Mouse (Mus musculus) CD4-positive, CD25-positive, alpha-beta regulatory T cell, adult 2 months (primary cell): Measurements from ENCODE around the gene Bhlha15.

Experiments
- DNase-seq: peaks from one replicate; pipeline ENCODE4 v3.0.0-alpha.2; 2012; ENCODE audit warnings: low read depth, low spot score

Gene Bhlha15

DNA sequence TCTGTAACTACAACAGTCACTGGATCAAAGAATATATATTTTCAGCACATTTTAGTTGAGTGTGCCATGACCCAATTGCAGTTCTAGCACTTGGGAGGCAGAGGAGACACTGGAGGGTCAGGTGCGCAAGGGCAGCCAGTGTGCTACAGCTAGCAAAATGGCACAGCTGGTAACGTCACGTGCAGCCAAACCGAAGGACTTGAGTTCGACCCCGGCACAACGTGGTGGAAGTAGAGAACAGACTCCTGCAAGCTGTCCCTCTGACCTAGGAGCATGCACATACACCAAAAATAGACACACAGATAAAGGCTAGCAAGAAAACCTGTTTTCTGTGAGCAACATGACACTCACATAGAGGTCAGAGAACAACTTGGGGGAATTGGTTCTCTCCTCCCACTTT, 759 bp upstream of the Bhlha15 start:
- no peak for DNase-seq

GRCm38 (mm10) chr5:144191026-144191425, 940 bp downstream of the Bhlha15 start:
- DNase-seq = no peak

DNA sequence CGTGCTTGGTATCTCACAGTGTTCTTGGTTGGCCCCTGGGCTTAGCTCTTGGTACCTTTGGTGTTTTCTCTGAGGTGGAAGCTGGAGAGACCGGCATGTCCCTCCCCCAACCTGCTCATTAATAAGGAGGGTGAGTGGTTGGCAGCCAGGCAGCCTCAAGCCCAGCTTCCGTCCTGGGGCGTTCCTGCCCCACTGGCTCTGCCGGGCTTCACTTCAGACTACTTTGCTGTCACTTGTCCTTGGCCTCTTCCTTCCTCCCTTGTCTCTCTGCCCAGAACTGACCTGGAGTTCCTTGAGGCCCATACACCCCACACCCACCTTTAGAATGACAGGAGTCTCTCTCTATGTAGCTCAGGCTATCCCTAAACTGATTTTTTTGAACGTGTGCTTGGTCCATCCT, 2.6 kb downstream of the Bhlha15 start:
- DNase-seq = no peak

DNA sequence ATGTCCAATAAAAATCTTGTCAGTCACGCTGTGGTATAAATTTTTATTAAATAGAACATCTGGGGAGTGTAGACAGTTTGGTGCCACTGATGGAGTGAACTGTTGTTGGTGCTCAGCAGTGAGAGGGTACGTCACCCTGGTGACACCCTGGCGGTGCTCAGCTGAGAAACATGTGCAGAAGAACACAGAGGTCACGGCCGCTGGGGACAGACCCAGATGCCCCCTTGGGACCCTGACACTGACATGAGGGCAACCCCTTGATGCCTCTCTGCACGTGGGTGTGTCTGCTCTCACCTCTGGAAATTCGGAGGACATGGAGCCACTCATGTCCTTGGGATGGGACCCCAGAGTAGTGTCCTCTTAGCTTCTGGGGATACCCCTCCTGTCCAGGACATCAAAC, 4.3 kb downstream of the Bhlha15 start:
- no peak for DNase-seq

DNA sequence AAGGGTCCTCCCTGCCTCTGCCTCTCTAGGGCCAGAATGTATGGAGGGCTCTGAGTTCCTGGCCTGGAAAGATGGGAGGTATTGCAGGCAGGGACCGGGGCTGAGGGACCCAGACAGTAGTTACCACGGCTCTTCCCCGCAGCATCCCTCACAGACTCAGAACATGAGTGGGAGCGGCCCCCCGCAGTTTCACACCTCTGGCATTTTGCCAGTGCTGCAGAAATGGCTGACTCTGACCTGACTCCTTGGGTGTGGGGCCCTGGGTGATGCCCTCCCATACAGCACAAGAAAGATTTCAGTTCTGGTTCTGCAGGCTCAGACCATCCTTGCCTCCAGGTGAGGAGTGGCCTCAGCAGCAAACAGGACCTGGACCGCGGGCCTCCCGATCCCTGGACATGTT, 5.5 kb downstream of the Bhlha15 start:
- DNase-seq = no peak

GRCm38 (mm10) chr5:144200616-144201015, 10.5 kb downstream of the Bhlha15 start:
- no peak for DNase-seq

GRCm38 (mm10) chr5:144202430-144202829, 12.3 kb downstream of the Bhlha15 start:
- peak; percentile 46 for DNase-seq

DNA sequence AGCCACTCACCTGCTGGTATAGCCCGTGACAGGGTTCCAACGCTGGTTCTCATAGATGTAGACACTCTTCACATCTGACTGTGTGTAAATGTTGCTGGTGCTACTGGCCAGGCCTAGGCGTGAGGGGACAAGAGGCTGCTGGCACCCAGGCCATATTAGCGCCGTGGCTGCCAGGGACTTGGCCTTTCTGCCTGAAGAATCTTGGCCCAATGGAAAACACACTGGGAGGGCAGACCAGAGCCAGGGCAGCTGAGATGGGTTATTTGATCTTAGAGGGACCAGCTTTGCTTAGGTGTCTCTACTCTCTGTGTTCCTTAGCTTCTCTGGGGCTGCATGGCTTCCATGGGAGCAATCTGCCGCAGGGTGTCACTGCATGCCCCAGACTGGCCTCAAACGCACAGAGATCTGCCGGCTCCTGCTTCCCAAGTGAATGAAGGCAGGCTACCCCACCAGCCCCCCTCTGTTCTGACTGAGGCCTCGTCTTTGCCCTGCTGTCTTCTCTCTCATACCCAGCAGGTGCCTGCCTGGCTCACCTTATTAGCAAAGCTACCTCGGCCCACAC, 13.4 kb downstream of the Bhlha15 start:
- DNase-seq = no peak

GRCm38 (mm10) chr5:144204303-144204702, 14.2 kb downstream of the Bhlha15 start:
- DNase-seq = no peak

DNA sequence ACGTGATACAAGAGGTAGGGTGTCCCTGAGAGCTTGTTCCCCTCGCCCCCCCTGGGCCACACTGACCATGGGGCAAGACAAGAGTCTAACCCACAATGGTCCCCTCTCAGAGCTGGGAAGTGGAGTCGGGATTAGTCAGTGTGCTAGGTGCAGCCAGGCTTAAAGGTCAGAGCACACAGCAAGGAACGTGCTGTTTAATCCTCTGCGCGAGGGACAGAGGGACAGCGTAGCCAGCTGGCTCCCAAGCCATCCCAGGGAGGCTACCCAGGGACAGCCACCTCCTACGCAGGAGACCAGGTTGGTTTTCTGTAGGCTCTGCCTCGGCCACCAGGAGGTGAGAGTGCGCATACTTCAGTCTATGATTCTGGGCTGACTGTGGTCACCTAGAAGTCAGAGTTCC, 14.8 kb downstream of the Bhlha15 start:
- no peak for DNase-seq

DNA sequence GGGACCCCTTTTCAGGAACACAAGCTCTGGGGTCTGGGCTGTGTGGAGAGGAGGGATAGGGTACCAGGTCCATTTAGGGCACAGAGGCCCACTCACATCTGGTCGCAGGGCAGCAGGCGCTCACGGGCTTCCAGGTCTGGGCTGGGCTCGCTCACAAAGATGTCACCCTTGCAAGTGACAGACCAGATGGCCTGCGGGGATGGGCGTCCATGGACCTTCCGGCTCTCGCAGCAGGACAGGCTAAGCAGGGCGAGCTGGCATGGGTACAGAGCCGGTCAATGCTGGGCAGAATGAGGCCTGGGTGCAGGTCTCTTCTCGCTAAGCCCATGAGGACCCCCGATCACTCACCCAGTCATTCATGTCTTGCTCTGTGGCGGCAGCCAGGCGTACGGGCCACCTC, 16.0 kb downstream of the Bhlha15 start:
- no peak for DNase-seq

DNA sequence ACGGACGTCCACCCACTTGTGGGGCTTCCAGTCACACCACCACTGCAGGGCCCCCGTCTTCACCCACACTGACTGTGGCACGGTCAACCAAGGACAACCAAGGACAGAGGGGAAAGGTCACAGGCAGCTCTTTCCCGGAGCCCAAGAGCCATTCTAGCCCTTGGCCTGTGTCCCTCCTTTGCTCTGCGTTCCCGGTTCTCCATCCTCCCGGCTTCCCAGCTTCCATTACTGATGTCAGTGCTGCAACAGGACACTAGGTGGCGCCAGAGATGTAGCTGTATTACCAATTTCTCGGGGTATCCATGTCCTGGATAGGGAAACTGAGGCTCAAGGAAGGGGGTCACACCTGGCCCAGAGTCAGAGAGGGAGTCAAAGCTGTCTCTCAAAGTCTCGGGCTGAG, 17.4 kb downstream of the Bhlha15 start:
- peak; percentile 65 for DNase-seq

DNA sequence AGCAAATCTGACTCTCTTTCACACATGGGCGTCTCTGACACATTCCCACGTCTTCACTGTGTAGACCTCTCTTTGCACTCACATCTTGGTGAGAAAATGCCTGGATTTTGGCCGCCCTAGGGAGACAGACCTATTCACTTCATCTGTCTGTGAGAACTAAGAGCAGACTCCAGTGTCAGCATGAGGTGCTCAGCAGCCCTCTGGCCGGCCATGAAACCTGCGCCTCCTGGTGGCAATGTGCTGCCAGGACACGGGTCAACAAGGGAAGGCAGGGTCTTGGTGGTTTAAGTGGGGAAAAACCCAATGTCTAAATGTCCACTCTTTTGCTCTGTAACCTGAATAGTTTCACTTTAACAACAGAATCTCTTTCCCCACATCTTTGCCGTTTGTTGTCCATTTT, 24.4 kb downstream of the Bhlha15 start:
- DNase-seq = peak; percentile 72

GRCm38 (mm10) chr5:144215992-144216391, 25.9 kb downstream of the Bhlha15 start:
- DNase-seq = no peak

DNA sequence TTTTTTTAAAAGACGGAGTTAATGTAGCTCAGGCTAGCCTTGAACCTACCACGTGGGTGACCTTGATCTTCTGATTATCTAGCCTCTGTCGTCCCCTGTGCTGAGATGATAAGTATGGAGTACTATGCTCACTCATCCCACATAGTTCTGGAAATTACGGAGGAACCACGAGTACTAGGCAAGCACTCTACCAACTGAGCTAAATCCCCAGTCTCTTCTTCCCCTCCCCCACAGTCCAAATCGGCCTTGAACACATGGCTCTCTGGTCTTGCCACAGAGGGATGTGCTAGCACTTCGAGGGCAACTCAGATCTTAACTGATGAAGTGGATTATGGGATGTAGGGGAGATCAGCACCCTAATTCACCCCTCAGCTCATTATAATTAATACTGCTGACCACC, 28.0 kb downstream of the Bhlha15 start:
- DNase-seq = no peak

- DNase-seq = no peak
Measured at GRCm38 (mm10) chr5:144219306-144219705, 29.2 kb downstream of the Bhlha15 start.

DNA sequence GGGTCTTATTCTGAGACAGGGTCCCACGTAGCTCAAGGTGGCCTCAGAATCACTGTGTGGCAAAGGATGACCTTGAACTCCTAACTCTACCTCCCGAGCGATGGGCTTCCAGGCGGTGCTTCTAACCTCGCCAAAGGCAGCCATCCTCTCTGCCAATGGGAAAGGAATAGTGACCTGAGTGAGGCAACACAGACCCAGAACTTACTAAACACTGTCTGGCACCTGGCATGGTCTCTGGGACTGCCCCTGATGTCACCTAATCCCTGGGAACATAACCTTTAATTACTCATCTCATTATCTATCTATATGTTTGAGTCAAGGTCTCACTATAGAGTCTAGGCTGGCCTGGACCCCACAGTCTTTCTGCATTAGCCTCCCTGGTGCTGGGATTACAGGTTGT, 29.9 kb downstream of the Bhlha15 start:
- DNase-seq = no peak

DNA sequence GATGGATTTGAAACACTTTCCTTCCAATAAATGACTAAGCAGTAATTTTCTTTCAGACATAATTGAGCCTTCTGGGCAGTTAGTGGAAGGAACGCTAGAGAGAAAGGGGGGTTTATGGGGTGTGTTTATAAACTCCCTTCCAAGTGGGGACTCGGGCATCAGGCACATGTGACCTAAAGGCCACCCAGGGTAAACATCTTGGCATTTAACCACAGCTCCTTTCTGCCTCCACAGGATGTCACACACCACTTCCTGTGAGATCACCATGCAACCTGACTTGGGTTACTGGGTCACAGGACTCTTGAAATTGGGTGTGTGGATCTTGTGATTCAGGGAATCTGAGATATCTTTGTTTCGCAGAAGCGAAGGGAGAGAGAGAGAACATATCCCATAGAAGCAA, 31.2 kb downstream of the Bhlha15 start:
- peak; percentile 84 for DNase-seq

GRCm38 (mm10) chr5:144222811-144223502, 32.9 kb downstream of the Bhlha15 start:
- peak; percentile 63 for DNase-seq

- peak; percentile 96 for DNase-seq
Measured at GRCm38 (mm10) chr5:144223503-144223862, 33.4 kb downstream of the Bhlha15 start, which contains the start of gene Tecpr1. Gene Tecpr1 (minus strand): TSS chr5:144223615.

DNA sequence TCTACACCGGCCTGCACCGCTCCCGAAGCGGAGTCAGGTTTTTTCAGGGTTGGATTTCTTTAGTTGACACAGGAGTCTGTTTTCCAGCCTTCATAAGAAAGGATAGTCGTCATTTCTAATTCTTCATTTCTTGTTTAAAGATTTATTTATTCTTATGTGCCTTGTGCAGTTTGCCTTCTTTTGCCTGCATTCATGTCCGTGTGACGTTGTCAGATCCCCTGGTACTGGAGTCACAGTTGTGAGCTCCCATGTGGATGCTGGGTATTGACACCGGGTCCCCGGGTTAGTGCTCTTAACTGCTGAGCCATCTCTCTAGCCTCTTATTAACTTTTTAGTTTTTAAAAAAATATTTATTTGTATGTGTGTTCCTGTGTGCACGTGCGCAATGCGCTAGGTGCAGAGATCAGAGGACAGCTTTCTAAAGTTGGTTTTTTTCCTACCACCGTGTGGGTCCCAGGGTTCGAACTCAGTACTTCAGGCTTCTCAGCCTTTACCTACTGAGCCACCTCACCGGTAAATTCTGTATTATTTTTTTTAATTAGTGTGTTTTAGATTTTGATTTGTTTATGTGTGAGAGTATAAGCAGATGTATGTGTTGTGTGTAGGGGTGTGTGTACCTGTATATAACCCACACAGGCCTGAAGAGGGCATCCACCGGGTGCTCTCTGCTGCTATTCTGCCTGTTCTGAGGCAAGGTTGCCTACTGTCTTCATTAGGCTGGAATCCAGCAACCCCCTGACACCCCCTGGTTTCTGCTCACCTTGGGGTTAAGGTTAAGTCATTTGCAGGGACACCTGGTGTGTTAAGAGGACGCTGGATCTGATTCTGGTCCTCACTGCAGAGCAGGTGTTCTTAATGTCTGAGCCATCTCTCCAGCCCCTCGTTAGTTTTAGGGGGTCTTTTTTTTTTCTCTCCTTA, 34.1 kb downstream of the Bhlha15 start:
- DNase-seq = peak; percentile 31

DNA sequence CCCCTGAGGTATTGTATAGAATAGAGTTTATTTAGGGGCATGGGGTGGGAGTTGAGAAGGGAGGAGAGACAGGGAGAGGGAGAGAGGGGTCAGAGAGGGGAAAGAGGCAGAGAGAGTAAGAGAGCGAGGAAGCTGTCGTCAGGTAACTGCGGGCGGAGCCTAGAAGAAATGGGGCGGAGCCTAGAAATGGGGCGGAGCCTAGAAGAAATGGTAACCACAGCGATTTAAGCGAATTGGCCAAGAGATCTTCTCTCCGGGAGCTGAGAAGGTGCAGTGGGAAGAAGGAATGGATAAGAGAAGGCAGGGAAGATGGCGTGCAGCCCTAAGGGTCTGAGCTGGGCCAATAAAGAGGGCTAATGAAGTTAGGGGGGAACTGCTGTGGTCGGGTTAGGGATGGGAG, 36.1 kb downstream of the Bhlha15 start:
- peak; percentile 29 for DNase-seq

DNA sequence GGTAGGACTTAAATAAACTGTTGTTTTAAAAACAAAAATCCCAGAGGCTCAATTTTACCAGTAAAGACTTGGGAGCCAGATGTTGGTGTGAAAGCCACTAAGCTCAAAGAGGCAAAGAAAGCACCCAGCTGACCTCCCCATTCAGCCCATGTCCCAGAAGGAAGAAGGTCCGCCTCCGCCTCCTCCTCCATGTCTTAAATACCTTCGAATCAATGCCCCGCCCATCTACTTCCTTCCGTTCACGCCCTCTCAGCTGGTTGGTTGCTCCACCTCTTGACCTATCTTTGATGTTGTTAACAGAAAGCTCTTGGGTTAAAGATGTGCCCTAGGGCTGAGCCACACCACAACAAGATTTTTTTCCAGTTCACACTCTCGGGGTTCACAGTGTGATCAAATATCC, 40.1 kb downstream of the Bhlha15 start:
- DNase-seq = no peak
